Mouse (Mus musculus): ENCODE results near the gene Myo1a. TPM values are rescaled to one million over a fixed set of nuclear protein-coding genes. Genes with fewer than 3 reads are reported as not detected.

Myo1a gene
- polyA plus RNA-seq (2017; shearing (Covaris generic)): 0.11 TPM

DNA sequence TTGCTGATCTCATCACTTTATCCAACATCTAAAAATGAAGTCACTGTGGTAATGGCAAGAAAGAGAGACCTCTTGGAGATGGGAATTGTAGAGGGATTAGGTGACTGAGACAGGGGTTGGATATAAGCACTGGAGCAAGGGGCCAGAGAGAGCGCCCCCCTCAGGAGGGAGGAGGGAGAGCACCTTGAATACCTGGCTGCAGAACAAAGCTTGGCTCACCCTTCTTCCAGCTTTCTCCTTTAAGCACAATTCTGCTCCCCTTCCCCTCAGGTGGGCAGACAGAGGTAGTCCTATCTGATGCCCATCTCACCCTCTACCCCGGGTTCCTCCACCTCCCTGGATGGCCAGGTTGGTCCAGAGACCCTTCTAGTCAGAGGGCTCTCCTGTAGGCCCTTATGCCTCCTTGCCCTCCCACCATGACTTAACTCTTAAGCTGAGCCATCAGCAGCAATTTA, at the start of gene Myo1a:
Myo1a (plus strand) TSS at position 405 of the 455 bp plus-strand sequence.

GRCm38 (mm10) chr10:127666501-127667268, 38.3 kb upstream of the Myo1a start, which contains the start of gene Nemp1:
Gene Nemp1 (plus strand): TSS chr10:127666901.

DNA sequence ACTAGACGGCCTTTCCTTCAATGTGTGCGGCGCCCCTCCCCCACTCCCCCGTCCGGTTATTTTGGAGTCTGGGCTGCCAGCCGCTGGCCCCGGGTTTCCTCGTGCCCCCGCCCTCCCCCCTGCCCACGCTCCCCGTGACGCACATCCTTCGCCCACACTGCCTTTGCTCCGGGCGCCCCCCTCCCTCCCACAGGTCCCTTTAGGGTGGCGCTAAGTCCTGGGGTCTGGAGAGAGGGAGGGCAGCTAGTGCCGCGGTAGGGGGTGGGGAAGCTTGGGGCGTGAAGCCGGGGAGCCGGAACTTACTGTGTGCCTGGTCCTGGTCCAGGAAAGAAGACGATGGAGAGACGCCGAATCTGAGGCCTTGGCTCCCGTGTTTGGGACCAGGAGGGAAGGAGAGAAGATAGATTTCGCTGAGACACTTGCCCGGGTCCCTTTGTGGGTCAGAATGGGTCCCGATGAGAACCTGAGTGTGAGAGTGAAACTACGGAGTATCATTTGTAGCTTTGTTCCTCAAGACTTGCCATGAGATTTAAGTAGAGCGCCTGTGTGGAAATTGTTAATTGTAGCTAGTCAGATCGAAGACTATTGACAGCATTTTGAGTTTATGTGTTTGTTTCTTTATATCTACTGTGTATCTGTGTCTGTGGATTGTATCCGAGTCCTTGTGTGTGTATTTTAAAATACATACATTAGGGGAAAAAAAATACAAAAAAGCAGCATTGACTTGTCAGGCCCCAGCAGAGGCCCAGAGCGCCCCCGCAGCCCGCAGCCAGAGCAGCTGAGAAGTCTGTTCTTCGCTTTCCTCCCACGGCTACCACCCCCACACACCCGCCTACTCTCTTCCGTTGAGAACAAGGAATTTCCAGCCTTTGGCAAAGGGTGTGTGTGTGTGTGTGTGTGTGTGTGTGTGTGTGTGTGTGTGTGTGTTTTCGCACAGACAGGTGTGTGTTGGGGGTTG, 36.6 kb upstream of the Myo1a start, which contains the start of gene Nab2:
Nab2 (minus strand) TSS at position 476 of the 958 bp plus-strand sequence.

GRCm38 (mm10) chr10:127724178-127724577, 19.2 kb downstream of the Myo1a start, which contains the start of gene Tac2:
Gene Tac2 (plus strand): TSS chr10:127724478.

GRCm38 (mm10) chr10:127739083-127739660, 34.2 kb downstream of the Myo1a start, which contains the start of gene Zbtb39:
Gene Zbtb39 (plus strand): TSS chr10:127739538.

GRCm38 (mm10) chr10:127751548-127751947, 46.6 kb downstream of the Myo1a start, which contains the start of gene Gpr182:
Gene Gpr182 (minus strand): TSS chr10:127751732.

GRCm38 (mm10) chr10:127759181-127760110, 54.5 kb downstream of the Myo1a start, which contains the start of the genes Rdh1 and Rdh16f1:
Gene Rdh1 (plus strand): TSS chr10:127759721.
Gene Rdh16f1 (plus strand): TSS chr10:127759787.

Other genes with a start within 250 kb of the Myo1a start
- gene Stac3, start 203.5 kb upstream of the Myo1a start, polyA plus RNA-seq (2017; shearing (Covaris generic)): 0.49 TPM
- gene Ndufa4l2, start 190.2 kb upstream of the Myo1a start, polyA plus RNA-seq (2017; shearing (Covaris generic)): not detected
- 95.5 TPM for gene Shmt2, start 182.7 kb upstream of the Myo1a start, polyA plus RNA-seq (2017; shearing (Covaris generic))
- gene Nxph4, start 170.6 kb upstream of the Myo1a start, polyA plus RNA-seq (2017; shearing (Covaris generic)): not detected
- 1.4 TPM for gene Lrp1, start 84.0 kb upstream of the Myo1a start, polyA plus RNA-seq (2017; shearing (Covaris generic))
- gene Stat6, start 62.2 kb upstream of the Myo1a start, polyA plus RNA-seq (2017; shearing (Covaris generic)): 291 TPM
- gene Nemp1, start 38.3 kb upstream of the Myo1a start, polyA plus RNA-seq (2017; shearing (Covaris generic)): 13.9 TPM
- gene Nab2, start 36.6 kb upstream of the Myo1a start, polyA plus RNA-seq (2017; shearing (Covaris generic)): 73.1 TPM
- gene Tac2, start 19.3 kb downstream of the Myo1a start, polyA plus RNA-seq (2017; shearing (Covaris generic)): not detected
- 0.28 TPM for gene Zbtb39, start 34.4 kb downstream of the Myo1a start, polyA plus RNA-seq (2017; shearing (Covaris generic))
- gene Gpr182, start 46.6 kb downstream of the Myo1a start, polyA plus RNA-seq (2017; shearing (Covaris generic)): 0.09 TPM
- 0.17 TPM for gene Rdh1, start 54.6 kb downstream of the Myo1a start, polyA plus RNA-seq (2017; shearing (Covaris generic))
- 0.13 TPM for gene Rdh16f1, start 54.6 kb downstream of the Myo1a start, polyA plus RNA-seq (2017; shearing (Covaris generic))
- gene Rdh9, start 71.2 kb downstream of the Myo1a start, polyA plus RNA-seq (2017; shearing (Covaris generic)): not detected
- gene Rdh16, start 96.0 kb downstream of the Myo1a start, polyA plus RNA-seq (2017; shearing (Covaris generic)): not detected
- not detected for gene Rdh19, start 144.8 kb downstream of the Myo1a start, polyA plus RNA-seq (2017; shearing (Covaris generic))
- not detected for gene Rdh16f2, start 161.3 kb downstream of the Myo1a start, polyA plus RNA-seq (2017; shearing (Covaris generic))
- not detected for gene Rdh7, start 183.6 kb downstream of the Myo1a start, polyA plus RNA-seq (2017; shearing (Covaris generic))
- not detected for gene Sdr9c7, start 193.3 kb downstream of the Myo1a start, polyA plus RNA-seq (2017; shearing (Covaris generic))

All from activated CD4-positive, CD25-positive, alpha-beta regulatory T cell, adult 9 weeks (primary cell).